Mouse (Mus musculus) forebrain, postnatal 0 days (tissue): Measurements from ENCODE around the gene Ltbp1. TPM values are rescaled to one million over a fixed set of nuclear protein-coding genes. Genes with fewer than 3 reads are reported as not detected.

ENCODE experiments used
- ATAC-seq: fragments of 200-750 bp; cut with Nextera tagmentation; 2 replicates; pipeline ENCODE4 v1.8.0; 2017; ENCODE audit warnings: mild to moderate bottlenecking, moderate library complexity
- DNase-seq: peaks from one replicate; pipeline ENCODE4 v3.0.0-alpha.2; 2015
- H3K27ac ChIP-seq: fragments of 300-500 bp; sonication (generic); 2 replicates; pipeline ENCODE4 v1.5.1; 2014; ENCODE audit warnings: low read depth, mild to moderate bottlenecking, antibody characterized with exemption, low read length, moderate library complexity, mixed read lengths
- H3K27me3 ChIP-seq: fragments of 300-500 bp; sonication (generic); 2 replicates; pipeline ENCODE4 v1.6.1; 2014; ENCODE audit warnings: mild to moderate bottlenecking, low read length, mixed read lengths; ENCODE audit not compliant: insufficient read depth
- H3K36me3 ChIP-seq: fragments of 300-500 bp; sonication (generic); 2 replicates; pipeline ENCODE4 v1.6.1; 2014; ENCODE audit warnings: mild to moderate bottlenecking, moderate library complexity; ENCODE audit not compliant: insufficient read depth
- H3K4me1 ChIP-seq: fragments of 300-500 bp; sonication (generic); 2 replicates; pipeline ENCODE4 v1.6.1; 2014; ENCODE audit warnings: antibody characterized with exemption; ENCODE audit not compliant: insufficient read depth
- H3K4me2 ChIP-seq: fragments of 300-500 bp; sonication (generic); 2 replicates; pipeline ENCODE4 v1.6.1; 2014; ENCODE audit warnings: low read depth, mild to moderate bottlenecking, moderate library complexity
- H3K4me3 ChIP-seq: fragments of 300-500 bp; sonication (generic); 2 replicates; pipeline ENCODE4 v1.5.1; 2014; ENCODE audit warnings: low read depth, low read length, mixed read lengths
- H3K9ac ChIP-seq: fragments of 300-500 bp; sonication (generic); 2 replicates; pipeline ENCODE4 v1.6.1; 2014; ENCODE audit warnings: mild to moderate bottlenecking
- H3K9me3 ChIP-seq: fragments of 300-500 bp; sonication (generic); 2 replicates; pipeline ENCODE4 v1.6.1; 2016; ENCODE audit warnings: low read length
- CTCF ChIP-seq: sonication (generic); IDR thresholded peaks from 2 replicates; pipeline ENCODE4 v1.5.1; 2016; ENCODE audit warnings: antibody characterized with exemption, control low read depth, low read depth
- WGBS: fragments of 180-500 bp; shearing (Covaris S2); extraction: QIAGEN DNeasy Blood & Tissue Kit; methylation state at CpG from one replicate; pipeline ENCODE4 v1.1.7; 2014; 5-methylcytosine and 5-hydroxymethylcytosine counted together
- polyA plus RNA-seq: library from polyadenylated mRNA; unstranded; fragments of >200 nt; fragmentation: Nextera tagmentation; extraction: Ambion mirVana; gene quantifications from 2 replicates; pipeline ENCODE4 v1.2.1, GENCODE M21; 2015
- total RNA-seq: library from RNA; depleted of rRNA; stranded (reverse); fragments of >200 nt; gene quantifications from 2 replicates; pipeline ENCODE4 v1.2.3, GENCODE M21; 2014

The Ltbp1 gene
- total and polyA plus RNA-seq, 2 experiments from 2014 or later, result 1.5 to 5.2 TPM

DNA sequence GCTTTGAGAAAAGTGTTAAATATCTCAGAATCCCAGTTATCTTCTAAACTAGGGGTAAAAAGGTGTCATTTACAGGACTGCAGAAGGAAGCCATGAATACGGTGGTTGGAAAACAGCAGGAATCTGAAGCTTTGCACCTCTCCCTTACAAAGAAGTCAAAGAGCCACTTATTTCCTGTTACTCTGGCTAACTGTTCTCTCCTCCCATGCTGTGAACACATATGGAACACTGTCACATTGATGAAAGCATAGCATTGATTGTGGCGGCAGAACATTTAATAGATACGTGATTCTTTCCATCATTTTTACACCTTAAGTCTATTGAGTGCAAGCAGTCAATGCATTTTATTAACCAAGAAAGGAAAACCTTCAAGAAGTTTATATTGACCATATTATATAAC, 196.9 kb downstream of the Ltbp1 start:
- Histone ChIP-seq H3K4me2 (no peak overlapping the region), H3K9ac (no peak overlapping the region), H3K27ac (no peak overlapping the region), H3K27me3 (no peaks in the 10 kb centered on the region), H3K4me3 (no peak overlapping the region), H3K9me3 (no peaks in the 10 kb centered on the region), H3K4me1 (no peaks in the 10 kb centered on the region), H3K36me3 (no peaks in the 10 kb centered on the region)
- WGBS, result 73% methylated on average over 3 of the region's 3 CpGs
- no peak for ATAC-seq
- no peak for DNase-seq
- no peak for TF ChIP-seq CTCF

DNA sequence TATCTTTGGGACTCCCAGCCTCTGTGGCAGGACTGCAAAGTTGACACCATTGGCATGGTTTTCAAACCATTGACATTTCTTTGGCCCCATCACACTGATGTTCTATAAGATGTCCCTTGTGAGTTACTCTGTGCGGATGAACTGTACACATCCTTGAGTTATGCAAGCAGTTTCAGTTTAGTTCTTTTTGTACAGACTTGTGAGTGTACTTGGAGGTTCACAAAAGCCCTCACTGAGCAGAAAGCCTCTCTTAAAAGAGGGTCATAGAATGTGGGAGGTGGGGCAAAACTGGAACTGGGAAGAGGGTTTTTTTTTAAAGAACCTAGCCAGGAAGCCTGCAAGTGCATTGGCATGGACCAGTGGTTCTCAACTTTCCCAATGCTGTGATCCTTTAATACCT, 198.7 kb downstream of the Ltbp1 start:
- H3K4me2 ChIP-seq, result no peak overlapping the region
- H3K36me3 ChIP-seq, result no peaks in the 10 kb centered on the region
- H3K4me1 ChIP-seq, result no peaks in the 10 kb centered on the region
- no peaks in the 10 kb centered on the region for H3K9me3 ChIP-seq
- DNase-seq (no peak), ATAC-seq (no peak)
- WGBS, result 75% methylated on average over 1 of the region's 1 CpGs
- no peak for TF ChIP-seq CTCF
- H3K27me3 ChIP-seq, result no peaks in the 10 kb centered on the region
- no peak overlapping the region for H3K9ac ChIP-seq
- H3K27ac ChIP-seq, result no peak overlapping the region
- no peak overlapping the region for H3K4me3 ChIP-seq

DNA sequence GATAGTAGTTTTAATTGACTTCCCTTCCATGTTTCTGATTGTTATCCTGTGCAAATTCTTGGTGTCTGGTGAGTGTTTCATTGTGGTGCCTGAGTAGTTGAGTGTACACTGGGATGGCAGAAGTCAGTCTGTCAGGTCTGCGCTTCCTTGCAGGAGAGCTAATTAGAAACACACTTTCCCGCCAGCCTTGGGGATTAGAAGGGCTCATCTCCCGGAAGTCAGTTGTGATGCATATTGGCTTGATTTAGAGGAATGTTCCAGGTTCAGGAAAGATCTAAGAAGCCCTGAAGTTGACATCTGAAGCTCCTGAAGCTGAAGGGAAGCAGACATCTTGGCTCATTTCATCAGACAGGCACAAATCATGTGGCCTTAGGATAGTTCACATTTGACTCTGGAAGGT, 200.9 kb downstream of the Ltbp1 start:
- DNase-seq (no peak), ATAC-seq (no peak)
- no peak overlapping the region for H3K4me3 ChIP-seq
- H3K27ac ChIP-seq, result no peak overlapping the region
- H3K4me2 ChIP-seq, result no peak overlapping the region
- H3K9ac ChIP-seq, result no peak overlapping the region
- no peaks in the 10 kb centered on the region for H3K9me3 ChIP-seq
- no peak for TF ChIP-seq CTCF
- no peaks in the 10 kb centered on the region for H3K4me1 ChIP-seq
- no peaks in the 10 kb centered on the region for H3K36me3 ChIP-seq
- 45% methylated on average over 3 of the region's 3 CpGs for WGBS
- no peaks in the 10 kb centered on the region for H3K27me3 ChIP-seq

DNA sequence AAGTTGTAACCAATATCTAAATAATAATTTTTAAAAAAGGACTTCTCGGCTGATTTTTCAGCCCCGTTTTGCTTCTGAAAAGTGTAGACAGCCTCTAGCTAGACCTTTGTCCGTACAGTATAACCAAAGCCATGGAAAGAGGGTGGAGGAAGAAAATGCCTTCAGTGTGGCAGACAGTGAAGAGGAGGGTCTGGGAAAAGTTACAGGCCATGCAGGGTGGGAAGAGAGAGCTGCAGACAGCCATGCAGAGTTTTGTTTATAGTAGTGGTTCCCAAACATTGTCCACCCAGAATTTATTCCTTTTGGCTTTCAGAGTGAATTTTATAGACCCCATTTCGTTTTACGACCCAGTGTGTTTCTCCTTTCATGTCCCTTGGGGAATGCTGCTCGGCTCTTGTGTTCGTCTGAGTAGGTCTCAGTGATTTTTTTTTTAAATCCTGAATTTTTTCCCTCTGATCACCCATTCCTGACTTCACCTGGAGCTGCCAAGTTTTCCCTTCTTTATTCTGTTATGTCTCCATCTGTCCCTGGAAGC, 202.9 kb downstream of the Ltbp1 start:
- no peaks in the 10 kb centered on the region for H3K27me3 ChIP-seq
- H3K4me1 ChIP-seq, result no peaks in the 10 kb centered on the region
- no peaks in the 10 kb centered on the region for H3K9me3 ChIP-seq
- H3K27ac ChIP-seq, result no peak overlapping the region
- WGBS, result 87% methylated on average over 7 of the region's 7 CpGs
- ATAC-seq, result no peak
- H3K9ac ChIP-seq, result no peak overlapping the region
- no peak for TF ChIP-seq CTCF
- H3K4me2 ChIP-seq, result no peak overlapping the region
- no peak for DNase-seq
- no peak overlapping the region for H3K4me3 ChIP-seq
- H3K36me3 ChIP-seq, result no peaks in the 10 kb centered on the region

DNA sequence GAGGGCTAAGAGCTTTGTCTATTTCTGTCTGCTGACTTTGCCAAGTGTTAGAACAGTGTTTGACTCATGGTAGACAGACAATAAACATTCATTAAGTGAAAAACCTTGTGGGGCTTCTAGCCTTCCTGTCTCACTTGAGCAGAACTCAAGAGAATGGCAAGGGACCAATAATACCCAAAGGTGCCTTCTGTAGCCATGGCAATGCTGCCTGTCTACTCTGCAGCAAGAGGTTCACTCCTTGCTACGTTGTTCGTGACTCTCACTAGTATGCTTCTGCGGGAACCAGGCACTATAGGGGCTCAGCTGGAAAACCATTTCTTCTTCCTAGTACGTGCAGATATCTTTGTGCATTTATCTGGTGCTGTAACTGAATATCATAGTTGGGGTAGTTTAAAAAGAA, 205.2 kb downstream of the Ltbp1 start:
- no peaks in the 10 kb centered on the region for H3K9me3 ChIP-seq
- DNase-seq (no peak), ATAC-seq (no peak)
- 96% methylated on average over 4 of the region's 4 CpGs for WGBS
- no peaks in the 10 kb centered on the region for H3K36me3 ChIP-seq
- H3K4me1 ChIP-seq, result no peaks in the 10 kb centered on the region
- no peak overlapping the region for H3K4me3 ChIP-seq
- H3K27me3 ChIP-seq, result no peaks in the 10 kb centered on the region
- TF ChIP-seq CTCF, result no peak
- H3K9ac ChIP-seq, result no peak overlapping the region
- H3K27ac ChIP-seq, result no peak overlapping the region
- H3K4me2 ChIP-seq, result no peak overlapping the region

DNA sequence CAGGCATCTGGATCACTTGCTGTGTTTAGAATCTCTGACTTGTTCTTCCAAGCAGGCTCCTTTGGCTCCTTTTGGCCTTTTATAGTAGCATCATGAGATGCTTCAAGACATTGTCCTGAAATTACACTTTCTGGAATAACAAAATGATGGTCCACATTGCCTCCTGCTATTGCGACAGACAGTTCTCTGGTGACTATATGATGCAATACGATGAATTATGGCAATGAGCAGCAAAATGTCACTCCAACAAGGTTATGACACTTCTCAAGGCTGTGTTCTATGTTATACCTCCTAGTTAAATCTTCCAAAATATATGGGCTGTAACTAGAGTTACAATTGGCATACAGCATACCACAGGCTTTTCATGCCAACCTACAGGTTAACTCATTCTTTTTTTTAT, 211.0 kb downstream of the Ltbp1 start:
- WGBS, result 98% methylated on average over 2 of the region's 2 CpGs

DNA sequence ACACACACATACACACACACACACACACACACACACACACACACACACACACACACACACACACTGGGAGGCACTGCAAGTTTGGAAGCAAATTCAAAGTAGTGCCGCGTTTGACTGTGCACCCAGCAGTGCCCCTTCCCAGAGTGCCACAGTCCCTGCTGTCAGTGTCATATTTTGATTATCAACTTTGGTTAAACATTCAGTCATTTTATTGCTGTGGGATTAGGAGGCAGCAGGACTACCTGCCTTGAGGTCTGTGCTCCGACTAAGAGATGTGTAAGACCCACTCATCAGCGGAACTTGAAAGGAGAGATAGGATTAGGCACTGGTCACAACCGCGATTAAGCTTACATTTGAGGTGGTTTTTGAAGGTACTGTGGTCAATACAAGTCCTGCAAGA, 213.3 kb downstream of the Ltbp1 start:
- TF ChIP-seq CTCF, result no peak
- Histone ChIP-seq H3K4me3 (no peak overlapping the region), H3K4me2 (no peak overlapping the region), H3K27ac (no peak overlapping the region), H3K9me3 (no peaks in the 10 kb centered on the region), H3K36me3 (no peaks in the 10 kb centered on the region), H3K27me3 (no peaks in the 10 kb centered on the region), H3K4me1 (no peaks in the 10 kb centered on the region), H3K9ac (no peak overlapping the region)
- no peak for ATAC-seq
- 84% methylated on average over 6 of the region's 6 CpGs for WGBS
- DNase-seq, result no peak

More for the DNA sequence above, 211.0 kb downstream of the Ltbp1 start:
- no peak overlapping the region for H3K9ac ChIP-seq
- H3K4me2 ChIP-seq, result no peak overlapping the region
- ATAC-seq (no peak), DNase-seq (no peak)
- no peak for TF ChIP-seq CTCF
- no peaks in the 10 kb centered on the region for H3K4me1 ChIP-seq
- no peak overlapping the region for H3K27ac ChIP-seq
- no peaks in the 10 kb centered on the region for H3K36me3 ChIP-seq
- H3K9me3 ChIP-seq, result no peaks in the 10 kb centered on the region
- H3K4me3 ChIP-seq, result no peak overlapping the region
- no peaks in the 10 kb centered on the region for H3K27me3 ChIP-seq

DNA sequence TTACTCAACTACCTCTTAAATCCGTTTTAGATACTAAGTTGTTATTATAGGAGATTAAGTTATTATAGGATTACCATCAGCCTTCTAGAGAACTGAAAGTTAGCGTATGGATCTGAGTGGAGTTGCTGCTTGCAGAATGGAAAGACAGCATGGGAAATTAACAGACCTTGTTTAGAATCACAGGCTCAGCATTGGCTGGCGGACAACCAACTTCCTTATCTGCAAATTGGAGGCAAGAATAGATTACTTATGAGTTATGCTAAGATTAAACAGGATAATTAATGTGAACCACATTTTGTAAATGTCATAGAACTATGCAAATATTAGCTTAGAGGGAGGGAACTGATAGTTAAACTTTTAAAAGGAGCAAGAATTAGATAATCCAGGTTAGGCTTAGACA, 223.0 kb downstream of the Ltbp1 start:
- 83% methylated on average over 3 of the region's 3 CpGs for WGBS

More for the DNA sequence above, 223.0 kb downstream of the Ltbp1 start:
- Histone ChIP-seq H3K27me3 (no peaks in the 10 kb centered on the region), H3K36me3 (no peaks in the 10 kb centered on the region), H3K4me3 (no peak overlapping the region), H3K4me1 (no peaks in the 10 kb centered on the region), H3K27ac (no peak overlapping the region), H3K9me3 (no peaks in the 10 kb centered on the region), H3K9ac (no peak overlapping the region), H3K4me2 (no peak overlapping the region)
- no peak for TF ChIP-seq CTCF
- ATAC-seq (no peak), DNase-seq (no peak)
